Mouse (Mus musculus): ENCODE measurements at regions not wholly inside any gene's neighbourhood (a gene's known extent, or its start where the extent isn't known, plus 50 kb on each side); places are given as distances from the start of the nearest gene placed in this dataset.

- no peaks in the 10 kb centered on the region for H3K4me1 ChIP-seq (ENCODE audit: control insufficient read depth, insufficient read depth, low read length)
- no peak for TF ChIP-seq CTCF (IDR thresholded peaks at IDR 0.05; ENCODE audit: extremely low read depth, insufficient read depth, low read length)
- H3K4me3 ChIP-seq (ENCODE audit: insufficient read depth, low read length) = no peak overlapping the region
- H3K27ac ChIP-seq (ENCODE audit: insufficient read depth, low read length) = no peak overlapping the region
Measured at GRCm38 (mm10) chr1:150267003-150267402, 52.2 kb upstream of the Pdc start.

Measured in cortical plate, adult 2 months (tissue).